Mouse (Mus musculus) hindbrain, postnatal 0 days (tissue): Measurements from ENCODE around the gene Tdrd1. TPM values are rescaled to one million over a fixed set of nuclear protein-coding genes. Genes with fewer than 3 reads are reported as not detected.

ENCODE experiments used
- ATAC-seq: fragments of 200-750 bp; cut with Nextera tagmentation; 2 replicates; pipeline ENCODE4 v1.8.0; 2017; ENCODE audit warnings: mild to moderate bottlenecking, moderate TSS enrichment, moderate library complexity
- DNase-seq: peaks from one replicate; pipeline ENCODE4 v3.0.0-alpha.2; 2015; ENCODE audit warnings: low spot score
- H3K27ac ChIP-seq: fragments of 300-500 bp; sonication (generic); 2 replicates; pipeline ENCODE4 v1.5.1; 2014; ENCODE audit warnings: mild to moderate bottlenecking
- H3K27me3 ChIP-seq: fragments of 300-500 bp; sonication (generic); 2 replicates; pipeline ENCODE4 v1.6.1; 2014; ENCODE audit warnings: low read length, mixed read lengths; ENCODE audit not compliant: insufficient read depth
- H3K36me3 ChIP-seq: fragments of 300-500 bp; sonication (generic); 2 replicates; pipeline ENCODE4 v1.6.1; 2014; ENCODE audit warnings: low read length, mixed read lengths; ENCODE audit not compliant: insufficient read depth
- H3K4me1 ChIP-seq: fragments of 300-500 bp; sonication (generic); 2 replicates; pipeline ENCODE4 v1.6.1; 2014; ENCODE audit warnings: antibody characterized with exemption, low read length, mixed read lengths; ENCODE audit not compliant: insufficient read depth
- H3K4me2 ChIP-seq: fragments of 300-500 bp; sonication (generic); 2 replicates; pipeline ENCODE4 v1.6.1; 2014; ENCODE audit warnings: low read depth, mild to moderate bottlenecking, low read length, moderate library complexity, mixed read lengths
- H3K4me3 ChIP-seq: fragments of 300-500 bp; sonication (generic); 2 replicates; pipeline ENCODE4 v1.5.1; 2014; ENCODE audit warnings: low read length
- H3K9ac ChIP-seq: fragments of 300-500 bp; sonication (generic); replicated peaks from 2 replicates; pipeline ENCODE4 v1.6.1; 2014; ENCODE audit warnings: mild to moderate bottlenecking, low read length, moderate library complexity, mixed read lengths
- H3K9me3 ChIP-seq: fragments of 300-500 bp; sonication (generic); 2 replicates; pipeline ENCODE4 v1.6.1; 2016; ENCODE audit warnings: low read length, mixed read lengths
- CTCF ChIP-seq: IDR thresholded peaks from 2 replicates; pipeline ENCODE4 v1.5.1; 2016; ENCODE audit warnings: antibody characterized with exemption, control low read depth, low read depth
- WGBS: fragments of 180-500 bp; shearing (Covaris S2); extraction: QIAGEN DNeasy Blood & Tissue Kit; methylation state at CpG from one replicate; pipeline ENCODE4 v1.1.7; 2014; 5-methylcytosine and 5-hydroxymethylcytosine counted together
- polyA plus RNA-seq: library from polyadenylated mRNA; unstranded; fragments of >200 nt; fragmentation: Nextera tagmentation; extraction: Ambion mirVana; gene quantifications from 2 replicates; pipeline ENCODE4 v1.2.1, GENCODE M21; 2015
- total RNA-seq: library from RNA; depleted of rRNA; stranded (reverse); fragments of >200 nt; gene quantifications from 2 replicates; pipeline ENCODE4 v1.2.3, GENCODE M21; 2014

The Tdrd1 gene
- total and polyA plus RNA-seq, 2 experiments from 2014 or later: 0.68 to 0.94 TPM

DNA sequence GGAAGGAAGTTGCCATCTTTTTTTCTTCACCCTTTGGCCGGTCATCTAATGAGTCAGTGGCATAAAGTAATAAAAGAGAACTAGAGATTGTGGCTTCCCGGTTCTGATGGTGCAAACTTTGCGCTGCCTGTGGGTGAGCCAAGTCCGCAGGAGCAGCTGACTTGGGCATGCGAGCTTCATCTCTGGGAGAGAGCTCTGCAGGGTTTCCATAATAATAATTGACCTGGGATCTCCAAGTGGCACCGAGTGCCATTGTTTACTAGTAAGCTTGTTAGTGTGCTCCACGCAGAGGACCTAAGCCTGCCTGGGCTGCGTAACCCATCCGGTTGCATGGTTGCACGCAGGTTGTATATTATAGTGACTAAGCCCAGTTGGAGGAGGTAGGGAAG is 3.6 kb upstream of the Tdrd1 start:
- WGBS: 12% methylated on average over 10 of the region's 10 CpGs
- TF ChIP-seq CTCF: no peak
- no peaks in the 10 kb centered on the region for H3K27me3 ChIP-seq
- peak overlapping the region; percentile 96 for H3K4me3 ChIP-seq
- H3K9me3 ChIP-seq: no peaks in the 10 kb centered on the region
- ATAC-seq (no peak; the same call in none of the 2 replicates), DNase-seq (no peak)
- peak overlapping the region; percentile 87; the same call in 1 of the 2 replicates for H3K27ac ChIP-seq
- peak overlapping the region; percentile 68 for H3K4me2 ChIP-seq
- peaks cover 11% of the 10 kb centered on the region for H3K4me1 ChIP-seq
- no peaks in the 10 kb centered on the region for H3K36me3 ChIP-seq
- H3K9ac ChIP-seq: peak overlapping the region; percentile 91

DNA sequence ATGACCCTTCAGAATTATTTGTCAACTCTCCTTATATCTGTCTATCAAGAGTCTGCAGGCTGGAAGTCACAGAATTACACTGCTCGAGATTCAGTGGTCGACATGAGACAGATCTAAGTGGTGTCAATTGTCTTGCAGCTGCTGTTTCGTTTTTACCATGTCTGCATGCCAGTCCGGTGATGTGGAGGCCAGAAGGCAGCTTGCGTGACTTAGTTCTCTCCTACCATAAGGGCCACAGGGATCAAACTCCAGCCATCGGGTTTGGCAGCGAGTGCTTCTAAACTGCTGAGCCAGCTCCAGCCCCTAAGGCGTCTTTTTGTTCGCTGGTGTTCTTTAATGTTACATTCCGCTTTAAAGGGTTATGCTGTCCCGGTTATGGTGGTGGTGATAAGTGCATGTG is 2.3 kb downstream of the Tdrd1 start:
- no peak for DNase-seq
- WGBS: 80% methylated on average over 11 of the region's 11 CpGs

DNA sequence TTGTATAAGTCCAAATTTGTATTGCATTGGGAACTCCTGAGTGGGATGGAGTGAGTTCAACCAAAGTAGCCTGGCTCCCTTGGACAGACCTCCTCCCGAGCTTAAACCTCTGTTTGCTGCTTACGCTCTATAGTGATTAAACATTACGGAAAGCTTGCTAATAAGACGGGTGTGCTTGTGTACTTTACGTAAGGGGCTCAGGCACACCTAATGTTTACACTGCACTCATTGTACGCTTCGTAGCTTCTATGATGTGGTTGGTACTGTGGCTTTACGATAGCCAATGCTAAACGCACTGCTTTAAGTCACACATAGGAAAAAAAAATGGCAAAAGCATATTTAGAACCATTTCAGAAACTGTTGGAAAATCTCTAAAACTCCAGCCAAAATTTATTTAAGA is 3.3 kb downstream of the Tdrd1 start:
- 91% methylated on average over 9 of the region's 9 CpGs for WGBS
- Histone ChIP-seq H3K4me3 (no peak overlapping the region), H3K4me2 (no peak overlapping the region), H3K27ac (no peak overlapping the region), H3K9ac (no peak overlapping the region), H3K36me3 (no peaks in the 10 kb centered on the region), H3K4me1 (no peaks in the 10 kb centered on the region), H3K27me3 (no peaks in the 10 kb centered on the region), H3K9me3 (no peaks in the 10 kb centered on the region)
- TF ChIP-seq CTCF: no peak
- no peak for ATAC-seq
- no peak for DNase-seq

More for the DNA sequence above, 2.3 kb downstream of the Tdrd1 start:
- Histone ChIP-seq H3K4me1 (no peaks in the 10 kb centered on the region), H3K36me3 (no peaks in the 10 kb centered on the region), H3K4me3 (no peak overlapping the region), H3K4me2 (no peak overlapping the region), H3K9ac (no peak overlapping the region), H3K27ac (no peak overlapping the region), H3K27me3 (no peaks in the 10 kb centered on the region), H3K9me3 (no peaks in the 10 kb centered on the region)
- TF ChIP-seq CTCF: no peak
- ATAC-seq: no peak

DNA sequence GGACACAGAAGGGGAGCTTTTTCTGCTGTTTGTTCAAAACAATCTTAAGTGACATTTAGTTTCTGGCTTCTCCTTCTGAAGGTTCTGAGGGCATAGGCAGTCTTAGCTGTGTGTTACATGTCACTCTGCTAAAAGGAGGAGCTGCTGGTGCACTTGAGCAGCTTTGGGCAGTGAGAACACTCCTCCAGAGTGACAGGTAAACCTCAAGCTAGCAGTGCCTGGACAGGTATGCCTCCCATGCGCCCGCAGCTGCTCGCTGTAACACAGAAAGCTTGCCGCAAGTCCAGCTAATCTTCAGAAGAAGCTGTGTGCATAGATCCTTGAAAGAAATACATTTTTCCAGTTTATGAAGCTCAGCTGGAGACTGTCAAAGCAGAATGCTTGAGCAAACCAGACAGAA is 4.2 kb downstream of the Tdrd1 start:
- TF ChIP-seq CTCF: no peak
- WGBS: 51% methylated on average over 4 of the region's 4 CpGs
- Histone ChIP-seq H3K27me3 (no peaks in the 10 kb centered on the region), H3K27ac (no peak overlapping the region), H3K9me3 (no peaks in the 10 kb centered on the region), H3K4me2 (no peak overlapping the region), H3K36me3 (no peaks in the 10 kb centered on the region), H3K4me3 (no peak overlapping the region), H3K9ac (no peak overlapping the region), H3K4me1 (no peaks in the 10 kb centered on the region)
- DNase-seq (no peak), ATAC-seq (no peak)

DNA sequence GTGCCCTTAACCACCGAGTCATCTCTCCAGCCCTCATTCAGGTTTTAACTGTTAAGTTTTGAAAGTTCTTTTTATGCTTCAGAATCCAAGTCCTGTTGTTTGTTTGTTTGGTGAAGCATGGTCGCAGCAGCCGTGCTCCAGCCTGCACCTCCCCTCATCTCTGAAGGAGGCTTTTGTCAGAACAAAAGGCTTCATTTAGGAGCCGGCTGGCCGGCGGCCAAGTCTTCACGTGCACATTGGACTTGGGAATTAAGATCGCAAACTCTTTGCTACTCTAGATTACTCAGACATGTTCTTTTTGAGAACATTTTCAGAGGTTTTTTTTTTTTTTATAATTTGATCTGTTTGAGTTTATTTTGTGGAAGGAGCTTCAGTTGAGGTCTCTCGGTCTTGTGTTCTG is 9.3 kb downstream of the Tdrd1 start:
- TF ChIP-seq CTCF: no peak

DNA sequence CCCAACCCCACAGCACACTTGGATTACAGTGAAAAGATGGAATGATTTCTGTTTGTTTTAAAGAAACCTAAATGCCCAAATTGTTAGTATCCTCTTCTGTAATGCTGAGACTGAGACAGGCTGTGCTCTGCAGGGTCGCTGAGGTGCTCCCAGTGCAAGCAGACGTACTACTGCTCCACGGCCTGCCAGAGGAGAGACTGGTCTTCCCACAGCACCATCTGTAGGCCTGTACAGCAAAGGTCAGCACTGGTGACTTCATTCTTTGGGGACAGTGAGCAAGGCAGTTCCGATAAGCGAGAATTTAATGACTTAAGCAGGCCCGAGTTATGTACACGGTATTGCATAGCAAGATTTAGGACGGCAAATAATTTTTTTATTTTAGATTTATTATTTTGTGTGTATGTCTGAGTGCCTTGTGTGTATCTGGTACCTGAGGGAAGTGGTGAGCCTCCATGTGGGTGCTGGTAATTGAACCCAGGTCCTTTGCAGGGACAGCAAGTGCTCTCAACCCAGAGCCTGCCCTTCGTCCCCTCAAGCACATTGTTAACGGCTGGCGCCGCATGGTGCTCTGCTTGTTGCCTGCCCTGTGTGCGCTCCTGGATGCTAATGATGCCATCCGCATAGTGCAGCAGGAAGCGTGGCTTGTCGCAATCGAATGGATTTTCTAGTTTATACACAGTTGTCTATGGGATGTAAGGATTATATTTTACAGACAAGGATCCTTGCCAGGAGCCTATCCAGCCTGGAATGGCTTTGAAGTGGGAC is 13.1 kb downstream of the Tdrd1 start:
- TF ChIP-seq CTCF: peak; percentile 43; the same call in 1 of the 2 replicates
- Histone ChIP-seq H3K4me1 (no peaks in the 10 kb centered on the region), H3K4me2 (no peak overlapping the region), H3K9ac (no peak overlapping the region), H3K4me3 (no peak overlapping the region), H3K27ac (no peak overlapping the region), H3K36me3 (no peaks in the 10 kb centered on the region), H3K9me3 (no peaks in the 10 kb centered on the region), H3K27me3 (no peaks in the 10 kb centered on the region)
- 59% methylated on average over 17 of the region's 17 CpGs for WGBS
- ATAC-seq (no peak), DNase-seq (peak; percentile 18)

More for the DNA sequence above, 9.3 kb downstream of the Tdrd1 start:
- no peak for ATAC-seq
- Histone ChIP-seq H3K9me3 (no peaks in the 10 kb centered on the region), H3K4me3 (no peak overlapping the region), H3K4me1 (no peaks in the 10 kb centered on the region), H3K27me3 (no peaks in the 10 kb centered on the region), H3K36me3 (no peaks in the 10 kb centered on the region), H3K27ac (no peak overlapping the region), H3K9ac (no peak overlapping the region), H3K4me2 (no peak overlapping the region)
- 24% methylated on average over 9 of the region's 9 CpGs for WGBS
- peak; percentile 74 for DNase-seq

DNA sequence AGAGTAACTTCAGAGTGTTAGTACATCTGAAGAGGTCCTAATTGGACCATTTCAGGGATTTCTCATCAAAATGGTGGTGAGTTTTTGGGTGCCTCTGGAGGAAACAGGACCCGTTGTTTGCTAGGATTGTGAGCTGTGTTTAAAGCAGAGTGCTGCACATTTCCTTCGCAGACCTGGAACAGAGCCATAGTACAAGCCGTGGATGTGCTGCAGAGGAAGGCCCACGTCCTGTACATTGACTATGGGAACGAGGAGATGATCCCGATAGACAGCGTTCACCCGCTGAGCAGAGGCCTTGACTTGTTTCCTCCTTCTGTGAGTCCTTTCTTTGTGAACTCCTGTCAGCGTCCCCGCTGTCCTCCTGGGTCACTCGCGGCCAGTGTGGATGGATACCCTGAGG is 17.0 kb downstream of the Tdrd1 start:
- Histone ChIP-seq H3K4me1 (no peaks in the 10 kb centered on the region), H3K36me3 (no peaks in the 10 kb centered on the region), H3K27me3 (no peaks in the 10 kb centered on the region), H3K4me3 (no peak overlapping the region), H3K9ac (no peak overlapping the region), H3K27ac (no peak overlapping the region), H3K9me3 (no peaks in the 10 kb centered on the region), H3K4me2 (no peak overlapping the region)
- TF ChIP-seq CTCF: no peak
- 63% methylated on average over 12 of the region's 12 CpGs for WGBS
- DNase-seq (no peak), ATAC-seq (no peak)
